Mouse (Mus musculus): ENCODE data around the gene Olfr1391.

GRCm38 (mm10) chr11:49322442-49322841 is at the start of gene Olfr1391:
- TF ChIP-seq CTCF (IDR thresholded peaks at IDR 0.05; ENCODE audit: borderline replicate concordance, insufficient read depth, low read length): no peak
- TF ChIP-seq POLR2A (IDR thresholded peaks at IDR 0.05; ENCODE audit: low read depth, low read length): no peak

Measured in embryonic fibroblast, embryonic 13.5 days (primary cell).